Mouse (Mus musculus) CD4-positive, CD25-positive, alpha-beta regulatory T cell, adult 4 months (primary cell): ENCODE data around the gene Cenpn. TPM values are rescaled to one million over a fixed set of nuclear protein-coding genes. Genes with fewer than 3 reads are reported as not detected.

Experiments used
- polyA plus RNA-seq, 2 experiments: library from polyadenylated mRNA; unstranded; fragments of 100-300 nt; shearing (Covaris generic); gene quantifications; one replicate each; pipeline ENCODE4 v1.2.1; 2017

Gene Cenpn
- polyA plus RNA-seq, 2 experiments from 2014 or later: 2.9 to 8.8 TPM

Other genes starting within 250 kb of the Cenpn start
- 10 to 100 TPM; 11.2 to 18.0 TPM for gene Cdyl2, start 188.7 kb upstream of the Cenpn start, polyA plus RNA-seq
- gene Cmc2, start 275 bp upstream of the Cenpn start, polyA plus RNA-seq: 10 to 100 TPM; 36.3 to 38.5 TPM
- 1 to 10 TPM; 6.4 TPM for gene Atmin, start 21.7 kb downstream of the Cenpn start, polyA plus RNA-seq
- not detected for gene 1700030J22Rik, start 57.2 kb downstream of the Cenpn start, polyA plus RNA-seq
- gene Gcsh, start 71.8 kb downstream of the Cenpn start, polyA plus RNA-seq: 10 to 100 TPM; 23.1 to 28.6 TPM
- gene Pkd1l2, start 160.7 kb downstream of the Cenpn start, polyA plus RNA-seq: not detected
- not detected for gene Bco1, start 174.1 kb downstream of the Cenpn start, polyA plus RNA-seq
- gene Gan, start 236.4 kb downstream of the Cenpn start, polyA plus RNA-seq: 1 to 10 TPM; 2.0 to 2.1 TPM